Mouse (Mus musculus) right cerebral cortex, postnatal 4 days (tissue): Measurements from ENCODE around the gene Rrp9.

Experiments
- DNase-seq: peaks from one replicate; pipeline ENCODE4 v3.0.0-alpha.2; 2022

The Rrp9 gene

DNA sequence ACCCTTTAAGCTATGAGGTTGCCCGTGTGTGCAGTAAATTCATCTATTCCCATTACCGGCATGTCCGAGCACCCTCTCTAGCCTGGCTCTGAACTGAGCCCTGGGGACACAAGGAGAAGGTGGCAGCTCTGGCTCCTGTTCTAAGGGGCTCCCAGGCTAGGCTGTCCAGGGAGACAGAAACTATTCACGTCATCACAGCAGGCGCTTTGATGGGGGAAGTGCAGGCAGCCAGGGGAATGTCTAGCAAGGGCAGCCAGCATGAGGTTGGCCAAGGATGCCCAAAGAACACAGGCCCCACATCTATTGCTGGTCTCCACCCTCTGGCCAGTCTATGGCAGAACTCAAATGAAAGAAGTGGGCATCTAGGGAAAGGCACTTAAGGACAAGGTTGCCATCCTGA lies 17.8 kb upstream of the Rrp9 start:
- DNase-seq = no peak

DNA sequence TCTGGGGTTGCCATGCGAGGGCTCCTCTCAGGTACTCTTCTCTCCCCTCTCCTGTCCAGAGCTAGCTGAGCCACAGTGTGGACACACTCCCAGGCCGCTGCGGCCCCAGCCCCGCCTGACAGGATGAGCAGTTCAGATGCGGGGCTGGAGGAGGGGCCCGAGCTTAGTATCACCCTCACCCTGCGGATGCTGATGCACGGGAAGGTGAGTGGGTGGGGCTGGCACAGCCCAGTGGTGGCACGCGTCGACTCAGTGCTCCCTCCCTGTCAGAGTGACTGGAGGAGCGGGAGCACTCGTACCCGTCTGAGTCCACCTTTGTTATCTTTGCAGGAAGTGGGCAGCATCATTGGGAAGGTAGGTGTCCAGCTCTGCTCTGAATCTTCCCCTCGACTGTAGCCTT lies 15.8 kb upstream of the Rrp9 start:
- DNase-seq = no peak

DNA sequence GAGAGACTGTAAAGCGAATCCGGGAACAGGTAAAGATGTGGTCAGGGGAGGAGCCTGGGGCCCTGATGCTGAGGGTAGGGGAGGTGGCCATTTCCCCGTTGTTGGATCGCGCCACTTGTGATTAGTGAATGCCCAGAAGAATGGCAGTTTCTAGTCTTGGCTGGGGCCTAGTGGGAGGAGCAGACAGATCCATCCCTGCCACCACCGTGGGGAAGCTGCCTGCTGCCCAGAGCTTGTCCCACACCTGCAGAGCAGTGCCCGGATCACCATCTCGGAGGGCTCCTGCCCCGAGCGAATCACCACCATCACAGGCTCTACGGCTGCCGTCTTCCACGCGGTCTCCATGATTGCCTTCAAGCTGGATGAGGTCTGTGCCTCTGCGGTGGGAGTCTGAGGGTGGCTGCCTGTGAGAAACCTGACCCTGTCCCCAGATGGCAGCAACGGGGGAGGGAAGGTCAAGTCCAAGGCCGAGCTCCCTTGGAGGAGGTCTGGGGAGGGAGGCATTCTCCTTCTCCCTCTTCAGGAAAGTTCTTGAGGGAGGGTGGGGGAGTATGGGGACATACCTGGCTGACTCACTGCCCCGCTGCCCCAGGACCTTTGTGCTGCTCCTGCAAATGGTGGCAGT lies 15.2 kb upstream of the Rrp9 start:
- no peak for DNase-seq

DNA sequence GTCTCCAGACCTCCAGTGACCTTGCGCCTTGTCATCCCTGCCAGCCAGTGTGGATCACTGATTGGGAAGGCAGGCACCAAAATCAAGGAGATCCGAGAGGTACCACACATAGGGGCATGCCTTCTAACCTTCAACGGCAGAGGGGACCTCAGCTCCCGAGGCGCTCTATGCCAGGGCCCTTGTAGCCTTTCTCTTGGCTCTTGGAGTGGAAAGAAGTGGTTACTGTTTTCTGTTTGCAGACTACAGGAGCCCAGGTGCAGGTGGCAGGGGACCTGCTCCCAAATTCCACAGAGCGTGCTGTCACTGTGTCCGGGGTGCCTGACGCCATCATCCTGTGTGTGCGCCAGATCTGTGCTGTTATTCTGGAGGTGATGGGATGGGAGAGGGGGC lies 14.7 kb upstream of the Rrp9 start:
- DNase-seq = no peak

DNA sequence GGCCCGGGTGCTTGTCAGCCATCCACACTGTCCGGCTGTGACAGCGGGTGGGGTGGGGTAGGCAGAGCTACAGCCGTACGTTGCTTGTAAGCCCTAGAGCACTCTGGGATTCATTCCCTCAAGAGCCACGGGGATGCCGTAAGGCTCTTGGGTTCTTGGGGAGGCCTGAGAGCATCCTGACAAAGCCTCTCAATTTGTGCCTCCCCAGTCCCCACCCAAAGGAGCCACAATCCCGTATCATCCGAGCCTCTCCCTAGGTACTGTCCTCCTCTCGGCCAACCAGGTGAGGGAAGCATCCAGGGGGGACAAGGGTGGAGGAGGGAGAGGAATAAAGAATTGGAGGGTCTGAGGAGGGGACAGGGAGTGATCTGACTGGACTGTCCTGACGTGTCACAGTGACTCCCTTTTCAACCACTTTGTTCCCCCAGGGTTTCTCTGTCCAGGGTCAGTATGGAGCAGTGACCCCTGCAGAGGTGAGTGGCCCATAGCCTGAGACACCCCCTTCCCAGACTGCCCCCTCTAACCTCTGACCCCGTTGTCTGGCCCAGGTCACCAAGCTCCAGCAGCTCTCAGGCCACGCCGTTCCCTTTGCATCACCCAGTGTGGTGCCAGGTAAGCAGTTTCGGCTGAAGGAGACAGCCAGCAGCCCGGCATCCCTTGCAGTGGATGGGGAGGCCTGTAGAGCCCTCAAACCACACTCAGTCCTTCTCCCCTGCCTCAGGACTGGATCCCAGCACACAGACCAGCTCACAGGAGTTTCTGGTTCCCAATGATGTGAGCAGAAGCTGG lies 13.9 kb upstream of the Rrp9 start:
- no peak for DNase-seq

DNA sequence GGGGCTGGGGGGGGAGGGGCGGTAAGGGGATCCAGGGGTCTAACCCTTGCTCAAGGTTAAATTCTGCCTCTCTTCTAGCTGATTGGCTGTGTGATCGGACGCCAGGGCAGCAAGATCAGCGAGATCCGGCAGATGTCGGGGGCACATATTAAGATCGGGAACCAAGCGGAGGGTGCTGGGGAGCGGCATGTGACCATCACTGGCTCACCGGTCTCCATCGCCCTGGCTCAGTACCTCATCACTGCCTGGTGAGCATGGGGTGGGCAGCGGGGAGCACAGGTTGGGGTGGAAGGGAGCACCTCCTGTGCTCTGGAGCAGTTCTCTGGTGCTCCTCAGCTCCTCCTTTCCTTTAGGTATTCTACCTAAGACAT lies 13.3 kb upstream of the Rrp9 start:
- no peak for DNase-seq

DNA sequence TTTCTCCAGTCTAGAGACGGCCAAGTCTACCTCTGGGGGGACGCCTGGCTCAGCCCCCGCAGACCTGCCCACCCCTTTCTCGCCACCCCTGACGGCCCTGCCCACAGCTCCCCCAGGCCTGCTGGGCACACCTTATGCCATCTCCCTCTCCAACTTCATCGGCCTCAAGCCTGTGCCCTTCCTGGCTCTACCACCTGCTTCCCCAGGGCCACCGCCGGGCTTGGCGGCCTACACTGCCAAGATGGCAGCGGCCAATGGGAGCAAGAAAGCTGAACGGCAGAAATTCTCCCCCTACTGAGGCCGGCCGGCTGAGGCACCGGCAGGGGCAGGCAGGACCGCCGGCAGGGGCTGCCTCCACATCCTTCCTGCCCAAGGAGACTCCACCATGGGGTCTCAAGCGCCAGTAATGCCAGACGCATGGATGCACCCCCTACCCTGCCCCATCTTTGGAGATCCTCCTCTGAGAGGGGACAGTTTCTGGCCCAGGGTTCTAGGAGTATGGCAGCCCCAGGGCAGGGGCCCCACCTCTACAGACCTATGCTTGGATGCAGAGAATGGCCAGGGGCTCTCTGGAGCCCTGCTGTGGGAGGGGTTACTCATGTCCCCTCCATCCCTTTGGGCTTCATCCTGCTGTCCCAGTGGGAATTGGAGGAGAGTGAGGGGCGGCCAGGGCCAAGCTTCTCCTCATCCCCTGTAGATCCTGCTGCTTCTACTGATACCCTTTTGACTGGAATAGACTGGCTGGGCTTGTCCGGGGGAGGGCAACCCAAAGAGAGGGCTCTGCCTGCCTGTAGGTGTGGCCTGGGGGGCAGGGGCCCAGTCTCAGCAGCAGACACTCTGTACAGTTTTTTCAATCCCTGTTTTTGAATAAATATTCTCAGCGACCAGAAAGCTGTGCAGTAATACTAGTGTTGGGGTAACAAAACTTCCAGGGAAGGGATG lies 12.4 kb upstream of the Rrp9 start:
- DNase-seq = no peak

DNA sequence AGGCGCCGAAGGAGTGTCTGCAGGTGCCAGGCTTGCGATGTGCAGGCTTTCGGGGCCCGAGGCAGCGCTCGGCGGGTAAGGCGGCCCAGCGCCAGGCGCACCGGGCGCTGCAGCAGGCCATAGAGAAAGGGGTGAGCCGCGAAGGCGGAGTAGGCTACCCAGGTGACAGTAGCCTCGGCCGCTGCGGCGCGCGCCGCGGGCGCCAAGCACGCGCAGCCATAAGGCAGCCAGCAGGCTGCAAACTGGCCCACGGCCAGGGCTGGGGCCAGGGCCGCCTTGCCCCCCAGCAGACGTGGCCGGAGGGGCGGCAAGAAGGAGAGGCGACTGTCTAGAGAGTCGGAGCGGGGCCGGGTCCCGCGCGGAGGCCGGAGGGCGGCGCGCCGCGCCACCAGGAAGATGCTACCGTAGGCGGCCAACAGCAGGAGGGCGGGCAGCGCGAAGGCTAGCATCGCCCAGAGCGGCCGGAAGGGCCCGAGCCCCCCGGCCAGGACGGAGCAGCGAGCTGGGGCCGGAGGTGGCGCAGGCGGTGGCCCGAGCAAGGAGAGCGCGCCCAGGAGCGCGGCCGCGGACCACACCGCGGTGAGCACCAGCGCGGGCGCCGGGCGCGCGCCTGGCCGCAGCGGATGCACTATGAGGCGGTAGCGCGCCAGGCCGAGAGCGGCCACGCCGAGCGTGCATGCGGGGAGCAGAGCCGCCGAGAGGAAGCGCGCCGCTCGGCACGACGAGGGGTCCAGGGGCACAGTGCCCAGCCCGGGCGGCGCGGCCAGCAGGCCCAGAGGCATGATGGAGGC lies 10.8 kb upstream of the Rrp9 start:
- peak; percentile 79 for DNase-seq

DNA sequence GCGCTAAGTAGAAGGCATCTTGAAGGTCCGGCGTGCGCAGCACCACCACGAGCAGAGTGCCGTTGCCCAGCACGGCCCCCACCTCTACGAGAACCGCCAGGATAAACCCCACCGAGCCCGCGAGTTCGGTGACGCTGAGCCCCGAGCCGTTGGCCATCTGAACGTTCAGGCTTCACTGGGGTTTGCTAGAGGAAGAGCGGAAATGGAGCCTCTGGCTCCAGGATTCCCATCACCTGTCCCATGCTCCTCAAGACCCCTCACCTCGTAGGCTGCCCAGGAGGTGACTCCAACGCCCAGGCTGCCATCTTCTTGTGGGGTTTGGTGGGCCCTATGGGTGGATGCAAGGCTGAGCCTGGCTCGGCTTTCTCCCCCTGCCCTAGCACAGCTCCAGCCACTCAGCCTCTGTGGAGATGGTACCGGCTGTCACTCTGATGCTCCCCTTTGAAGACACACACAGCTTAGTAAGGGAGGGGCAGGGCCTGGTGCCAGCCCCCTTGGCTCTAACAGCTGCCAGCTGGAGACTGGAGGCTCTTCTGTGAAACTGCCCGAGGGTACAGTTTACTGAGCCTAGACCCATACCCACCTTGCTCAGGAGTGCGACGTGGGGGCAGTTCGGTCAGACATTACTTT lies 10.1 kb upstream of the Rrp9 start, which contains the start of gene Gpr62:
Gpr62 (minus strand) TSS at position 368 of the 630 bp plus-strand sequence.
- DNase-seq = no peak

DNA sequence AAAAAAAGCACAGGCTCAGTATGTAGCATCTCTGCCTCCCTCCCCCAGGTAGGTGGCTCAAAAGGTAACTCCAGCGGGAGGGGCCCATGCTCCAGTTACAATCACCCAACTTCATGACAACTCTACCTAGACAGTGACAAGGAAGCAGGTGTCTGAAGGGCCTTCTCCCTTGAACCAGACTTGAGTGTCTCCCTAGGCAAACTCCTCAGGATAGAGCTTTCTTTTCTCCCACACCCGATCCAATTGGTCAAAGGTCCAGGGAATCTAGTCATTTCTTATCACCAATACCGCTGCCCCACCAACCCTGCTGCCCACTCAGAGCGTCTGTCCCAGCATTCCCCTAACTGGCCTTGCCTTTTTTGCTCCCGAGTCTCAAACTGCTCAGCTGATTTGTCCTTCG lies 9.0 kb upstream of the Rrp9 start:
- DNase-seq = no peak

DNA sequence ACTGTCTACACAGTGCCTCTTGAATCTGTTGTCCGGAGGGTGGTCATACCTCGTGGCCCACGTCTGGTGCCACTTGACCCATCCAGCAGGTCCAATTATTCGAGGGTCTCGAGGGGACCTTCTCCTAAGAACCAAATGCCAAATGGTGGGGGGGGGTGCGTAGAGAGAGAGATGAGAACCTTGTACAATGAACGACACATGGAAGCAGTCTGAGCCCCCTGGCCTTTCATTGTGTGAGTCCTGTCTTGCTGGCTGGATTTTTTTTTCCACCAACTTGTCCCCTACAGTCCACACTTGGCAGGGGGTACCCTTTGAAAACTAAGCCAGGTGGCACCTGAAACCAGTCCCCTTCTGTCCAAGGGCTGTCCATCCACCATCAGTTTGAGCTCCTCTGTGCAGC lies 8.0 kb upstream of the Rrp9 start:
- no peak for DNase-seq

DNA sequence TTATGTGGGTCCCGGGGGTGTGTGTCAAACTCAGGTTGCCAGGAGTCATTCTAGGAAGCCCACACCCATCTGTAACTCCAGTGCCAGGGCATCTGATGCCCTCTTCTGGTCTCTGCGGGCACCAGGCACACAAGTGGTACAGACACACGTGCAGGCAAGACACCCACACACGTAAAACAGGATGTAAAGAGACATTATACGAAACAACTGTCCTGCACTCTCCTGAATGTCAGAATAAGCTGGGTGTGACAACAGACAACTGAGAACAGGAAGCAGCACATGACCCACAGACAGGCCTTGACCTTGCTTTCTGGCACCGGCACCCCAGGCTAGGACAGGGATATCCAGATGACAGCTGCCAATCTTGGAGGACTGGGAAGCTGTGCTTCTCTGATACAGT lies 6.4 kb upstream of the Rrp9 start:
- no peak for DNase-seq

DNA sequence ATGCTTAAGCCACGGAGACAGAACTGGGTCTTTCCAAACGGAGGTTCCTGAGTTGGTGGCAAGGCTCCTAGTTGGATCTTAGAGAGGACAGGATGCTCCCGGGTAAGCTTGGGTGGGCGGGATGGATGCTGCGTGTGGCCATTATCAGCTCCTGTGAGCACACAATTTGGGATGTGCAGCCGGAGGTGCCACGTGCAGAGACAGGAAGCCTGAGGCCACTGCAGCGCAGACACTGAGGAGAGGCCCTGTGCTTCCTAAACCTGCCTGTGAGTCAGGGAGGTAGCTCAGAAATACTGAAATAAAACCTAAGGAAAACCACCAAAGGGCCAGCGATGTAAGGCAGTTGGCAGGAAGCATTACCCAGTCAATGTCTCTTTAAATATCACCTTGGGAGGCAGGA lies 6.0 kb upstream of the Rrp9 start:
- no peak for DNase-seq

DNA sequence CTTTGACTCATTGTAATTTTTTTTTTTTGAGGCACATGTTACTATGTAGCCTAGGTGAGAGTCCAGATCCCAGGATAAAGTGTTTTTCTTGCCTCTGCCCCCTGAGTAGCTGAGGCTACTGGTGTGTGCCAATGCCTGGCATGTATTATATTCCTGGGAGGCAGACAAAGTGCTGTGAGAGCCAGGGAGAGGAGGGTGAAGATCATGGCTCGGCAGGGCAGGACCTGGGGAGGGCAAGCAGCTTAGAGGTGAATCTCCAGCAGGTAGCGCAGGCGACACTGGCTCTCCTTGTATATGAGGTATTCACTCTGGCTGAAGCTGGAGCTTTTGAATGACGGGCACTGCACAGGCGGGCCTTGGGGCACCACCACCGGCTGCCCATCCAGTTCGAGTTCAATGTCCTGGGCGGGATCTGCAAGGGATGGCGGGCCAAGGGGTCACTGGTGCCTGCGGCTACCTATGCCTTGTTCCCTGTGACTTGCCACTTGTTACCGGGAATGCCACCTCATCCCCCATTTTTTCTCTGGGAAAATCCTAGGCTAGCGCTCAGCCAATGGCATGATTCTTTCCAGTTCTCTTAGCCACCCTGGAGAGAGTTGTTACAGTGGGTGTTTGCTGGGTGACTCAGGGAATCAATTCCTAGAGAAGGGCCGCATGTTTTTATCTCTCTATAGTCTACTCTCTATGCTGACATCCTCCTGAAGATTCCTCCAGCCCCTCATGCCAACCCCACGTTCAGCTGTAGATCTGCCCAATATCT lies 4.6 kb upstream of the Rrp9 start:
- DNase-seq = peak; percentile 2

DNA sequence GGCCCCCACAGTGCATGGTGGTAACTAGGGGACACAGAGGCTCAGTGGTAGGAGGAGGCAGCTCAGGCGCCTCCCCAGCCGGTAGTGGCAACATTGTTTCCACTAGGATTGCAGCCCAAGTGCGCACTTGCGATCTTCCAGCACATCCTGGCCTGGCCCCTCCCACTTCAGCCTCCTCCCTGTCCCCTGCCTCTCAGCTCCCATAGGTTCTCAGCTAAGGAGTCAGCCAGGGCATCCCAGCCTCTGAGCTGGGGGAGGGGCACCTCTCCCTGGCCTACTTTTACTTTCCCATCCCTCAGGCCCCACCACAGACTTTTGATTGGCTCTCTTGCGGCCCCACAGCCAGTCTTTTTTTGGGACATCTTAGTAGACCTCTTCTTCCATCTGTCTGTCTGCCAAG lies 3.9 kb upstream of the Rrp9 start:
- peak; percentile 25 for DNase-seq

DNA sequence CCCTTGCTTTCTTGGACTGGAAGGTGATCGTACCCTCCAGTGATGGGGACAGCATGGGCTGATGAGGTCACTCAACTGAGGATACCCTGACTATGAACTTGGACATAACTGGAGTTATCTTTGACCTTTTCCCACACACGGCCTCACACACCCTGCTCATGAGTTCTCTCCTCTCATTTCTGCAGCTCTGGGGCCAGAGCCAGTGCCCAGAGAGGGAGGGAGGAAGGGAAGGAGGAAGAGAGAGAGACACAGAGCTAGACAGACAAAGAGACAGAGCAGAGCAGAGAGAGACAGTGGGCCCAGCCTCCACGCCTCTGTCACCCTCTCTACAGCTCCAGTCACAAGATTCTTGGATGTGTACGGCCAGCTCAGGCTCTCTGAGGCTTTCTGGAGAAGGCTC lies 3.4 kb upstream of the Rrp9 start:
- peak; percentile 0 for DNase-seq

DNA sequence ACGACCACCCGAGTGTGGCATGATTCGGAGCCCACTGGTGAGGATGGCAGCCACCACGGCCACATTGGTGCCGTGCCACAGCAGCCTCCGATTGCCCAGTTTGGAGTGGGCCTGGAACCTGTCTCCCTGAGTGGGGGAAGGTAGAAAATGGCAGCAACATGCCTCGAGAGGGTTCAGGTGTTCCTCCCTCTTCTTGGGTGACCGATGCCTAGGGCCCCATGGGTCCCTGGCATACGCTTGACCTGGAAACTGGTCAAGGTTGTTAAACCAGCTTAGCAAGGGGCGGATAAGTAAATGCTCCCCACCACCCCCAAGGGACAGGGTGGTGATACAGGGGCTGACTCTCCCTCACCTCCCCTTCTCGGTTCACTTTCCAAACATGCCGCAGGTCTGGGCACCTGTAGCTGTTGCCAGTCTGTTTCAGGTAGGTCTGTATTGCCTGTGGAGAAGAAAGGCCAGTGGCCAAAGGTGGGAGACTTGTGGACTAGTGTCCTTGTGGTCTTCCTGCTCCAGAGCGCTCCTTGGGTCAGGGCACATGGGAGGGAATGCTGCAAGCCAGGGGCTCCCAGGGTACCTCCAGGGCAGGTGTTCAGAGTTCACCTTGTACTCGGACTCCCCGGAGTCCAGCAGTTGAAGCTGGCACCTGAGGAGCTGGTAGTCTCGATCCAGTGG lies 2.5 kb upstream of the Rrp9 start:
- peak; percentile 2 for DNase-seq

DNA sequence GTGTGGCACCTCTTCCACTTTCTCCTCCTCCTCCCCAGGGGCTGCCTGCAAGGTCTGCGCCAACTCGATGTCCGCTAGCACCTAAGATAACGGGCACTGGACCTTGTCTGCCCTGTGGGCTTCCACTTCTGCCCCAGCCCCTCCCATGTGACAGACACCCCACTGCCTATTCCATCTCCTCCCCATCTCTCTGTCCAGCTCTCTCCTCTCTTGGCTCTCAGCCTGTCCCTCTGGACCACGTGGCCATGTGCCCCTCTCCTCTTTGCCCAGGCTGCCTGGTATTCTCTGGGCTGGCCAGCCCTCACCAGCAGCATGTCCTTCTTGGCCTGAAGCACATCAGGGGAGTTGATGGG lies 2.0 kb upstream of the Rrp9 start:
- DNase-seq = peak; percentile 3

DNA sequence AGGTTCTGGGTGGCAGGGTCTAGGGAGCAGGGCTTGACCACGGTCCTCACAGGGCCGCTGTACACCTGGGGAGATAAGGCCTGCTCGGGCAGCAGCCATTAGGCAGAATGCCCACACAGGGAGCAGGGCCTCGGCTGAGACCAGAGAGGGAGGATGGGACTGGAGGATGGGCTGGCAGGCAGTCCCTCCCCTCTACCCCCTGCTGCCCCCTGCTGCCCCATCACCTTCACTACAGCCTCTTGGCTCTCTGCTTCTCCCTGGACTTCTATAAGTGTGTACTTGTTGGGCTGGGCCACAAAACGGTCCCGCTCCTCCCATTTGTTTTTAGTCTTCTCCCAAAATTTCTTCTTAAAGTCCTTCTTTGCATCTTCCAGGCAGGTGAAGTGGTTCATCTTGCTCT lies 1.3 kb upstream of the Rrp9 start:
- peak; percentile 61 for DNase-seq

DNA sequence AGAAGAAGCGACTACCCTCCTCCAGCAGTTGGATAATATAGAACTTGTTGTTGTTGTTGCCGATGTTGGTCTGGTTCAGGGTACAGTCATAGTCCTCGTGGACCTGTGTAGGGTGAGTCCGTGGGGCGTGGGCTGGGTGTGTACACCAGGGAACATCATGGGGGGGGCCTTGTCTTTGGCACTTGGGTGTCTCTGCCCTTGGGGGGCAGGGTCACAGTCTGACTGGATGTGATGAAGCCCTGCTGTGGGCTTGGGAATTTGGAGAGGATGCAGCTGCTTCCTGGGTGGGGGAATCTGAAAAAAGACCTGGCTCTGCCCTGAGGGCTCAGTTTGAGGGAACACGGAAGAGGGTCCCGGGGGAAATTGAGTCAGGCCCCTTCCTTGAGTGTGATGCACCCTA lies 717 bp upstream of the Rrp9 start:
- peak; percentile 9 for DNase-seq
